Mouse (Mus musculus) fat pad, adult 2 months (tissue): Measurements from ENCODE around the gene Atp8b3.

Experiments
- DNase-seq: peaks from one replicate; pipeline ENCODE4 v3.0.0-alpha.2; 2011; ENCODE audit warnings: low read depth, low spot score; ENCODE audit errors: extremely low read depth

Atp8b3 gene

GRCm38 (mm10) chr10:80523299-80523698, 15.6 kb downstream of the Atp8b3 start:
- no peak for DNase-seq

GRCm38 (mm10) chr10:80519287-80519686, 19.6 kb downstream of the Atp8b3 start:
- no peak for DNase-seq

- no peak for DNase-seq
These were observed 25.2 kb downstream of the Atp8b3 start for GRCm38 (mm10) chr10:80513739-80514138.

GRCm38 (mm10) chr10:80510273-80510660, 28.7 kb downstream of the Atp8b3 start:
- DNase-seq, result no peak

- DNase-seq, result no peak
These were observed 29.3 kb downstream of the Atp8b3 start for GRCm38 (mm10) chr10:80509412-80510272.

GRCm38 (mm10) chr10:80506222-80506621, 32.7 kb downstream of the Atp8b3 start:
- no peak for DNase-seq

GRCm38 (mm10) chr10:80504724-80505123, 34.2 kb downstream of the Atp8b3 start:
- DNase-seq, result no peak

GRCm38 (mm10) chr10:80503599-80504220, 35.2 kb downstream of the Atp8b3 start:
- DNase-seq, result no peak

- DNase-seq, result no peak
These were observed 36.1 kb downstream of the Atp8b3 start for GRCm38 (mm10) chr10:80502819-80503314.

- DNase-seq, result no peak
These were observed 36.6 kb downstream of the Atp8b3 start for GRCm38 (mm10) chr10:80502291-80502690.

GRCm38 (mm10) chr10:80496421-80496820, 42.5 kb downstream of the Atp8b3 start:
- no peak for DNase-seq

- no peak for DNase-seq
These were observed 43.0 kb downstream of the Atp8b3 start for GRCm38 (mm10) chr10:80495901-80496300.

- no peak for DNase-seq
These were observed 44.2 kb downstream of the Atp8b3 start, which contains the start of gene Onecut3 for GRCm38 (mm10) chr10:80494732-80495131. Gene Onecut3, plus strand, starts transcription at chr10:80494835.

- no peak for DNase-seq
These were observed 48.9 kb downstream of the Atp8b3 start for GRCm38 (mm10) chr10:80490051-80490450.

GRCm38 (mm10) chr10:80486862-80487379, 52.0 kb downstream of the Atp8b3 start:
- DNase-seq, result no peak

- DNase-seq, result no peak
These were observed 57.9 kb downstream of the Atp8b3 start for GRCm38 (mm10) chr10:80481002-80481401.

- no peak for DNase-seq
These were observed 60.4 kb downstream of the Atp8b3 start for GRCm38 (mm10) chr10:80478531-80478930.

- DNase-seq, result no peak
These were observed 63.5 kb downstream of the Atp8b3 start for GRCm38 (mm10) chr10:80475290-80475959.
